Mouse (Mus musculus) layer of hippocampus, adult 18-20 months (tissue): ENCODE data around the gene Nlk. TPM values are rescaled to one million over a fixed set of nuclear protein-coding genes. Genes with fewer than 3 reads are reported as not detected.
"Not testable (repeated sequence)": the region's sequence is repeated elsewhere in the genome, so short reads cannot be mapped to it uniquely, and the experiment has no call there.

Experiments used
- DNase-seq, 2 experiments: peaks; one replicate each; pipeline ENCODE4 v3.0.0; 2022; ENCODE audit warnings: low spot score in 2 of 2
- total RNA-seq, 2 experiments: library from RNA; stranded (reverse); gene quantifications; 2 replicates each; pipeline ENCODE4 v1.2.3; 2021

The Nlk gene
- total RNA-seq, 2 experiments from 2014 or later = 41.8 to 42.0 TPM

GRCm38 (mm10) chr11:78691201-78691600 is 6.0 kb downstream of the Nlk start:
- DNase-seq = no peak

- DNase-seq = no peak
Observed at GRCm38 (mm10) chr11:78690547-78690946, 6.6 kb downstream of the Nlk start.

- peak; percentile 54 to 75 for DNase-seq
Observed at GRCm38 (mm10) chr11:78681058-78681457, 16.1 kb downstream of the Nlk start.

- DNase-seq = no peak
Observed at GRCm38 (mm10) chr11:78678761-78679160, 18.4 kb downstream of the Nlk start.

- DNase-seq = no peak
Observed at GRCm38 (mm10) chr11:78668647-78669046, 28.5 kb downstream of the Nlk start.

- DNase-seq = no peak
Observed at GRCm38 (mm10) chr11:78664853-78665252, 32.3 kb downstream of the Nlk start.

GRCm38 (mm10) chr11:78663916-78664315 is 33.3 kb downstream of the Nlk start:
- no peak for DNase-seq

- no peak for DNase-seq
Observed at GRCm38 (mm10) chr11:78649143-78649542, 48.0 kb downstream of the Nlk start.

- DNase-seq = not testable (repeated sequence)
Observed at GRCm38 (mm10) chr11:78648405-78648804, 48.8 kb downstream of the Nlk start.

- DNase-seq = no peak
Observed at GRCm38 (mm10) chr11:78643746-78644145, 53.4 kb downstream of the Nlk start.

GRCm38 (mm10) chr11:78642151-78642550 is 55.0 kb downstream of the Nlk start:
- no peak for DNase-seq

- DNase-seq = peak in 1 of 2 experiments; percentile 11
Observed at GRCm38 (mm10) chr11:78641088-78641487, 56.1 kb downstream of the Nlk start.

- no peak for DNase-seq
Observed at GRCm38 (mm10) chr11:78632782-78633181, 64.4 kb downstream of the Nlk start.

- no peak for DNase-seq
Observed at GRCm38 (mm10) chr11:78628871-78629270, 68.3 kb downstream of the Nlk start.

- DNase-seq = no peak
Observed at GRCm38 (mm10) chr11:78624377-78624776, 72.8 kb downstream of the Nlk start.

- DNase-seq = no peak
Observed at GRCm38 (mm10) chr11:78621926-78622325, 75.2 kb downstream of the Nlk start.

GRCm38 (mm10) chr11:78620179-78620578 is 77.0 kb downstream of the Nlk start:
- no peak for DNase-seq

GRCm38 (mm10) chr11:78611273-78611672 is 85.9 kb downstream of the Nlk start:
- no peak for DNase-seq

GRCm38 (mm10) chr11:78609657-78610056 is 87.5 kb downstream of the Nlk start:
- no peak for DNase-seq

GRCm38 (mm10) chr11:78604826-78605225 is 92.3 kb downstream of the Nlk start:
- no peak for DNase-seq

- DNase-seq = no peak
Observed at GRCm38 (mm10) chr11:78602781-78603180, 94.4 kb downstream of the Nlk start.

- DNase-seq = peak in 1 of 2 experiments; percentile 58
Observed at GRCm38 (mm10) chr11:78600926-78601590, 96.1 kb downstream of the Nlk start.

- peak in 1 of 2 experiments; percentile 71 for DNase-seq
Observed at GRCm38 (mm10) chr11:78600496-78600895, 96.7 kb downstream of the Nlk start.
